Comparison of ENCODE assay signal across 9 mouse cellular contexts in genomic region chr19:3687676-3688171, GRCm38 (mm10). TPM values are rescaled to one million over a fixed set of nuclear protein-coding genes. Genes with fewer than 3 reads are reported as not detected.
DNase-seq lines count a peak whose midpoint lies in the region; ATAC-seq and TF ChIP-seq lines count a peak whose summit lies in the region.
"Had no signal": no experiment of that assay in that cellular context is flagged by ENCODE, and none has a peak within 500 bp of the region (broad histone marks: within the 10 kb centered on the region; RNA-seq: fewer than 3 reads in every experiment).

No protein-coding gene starts in this region.

- 0 out of 2 replicates have a peak, but pooled peaks cover 5% of the 10 kb centered on the region for H3K27me3 ChIP-seq in hindbrain, postnatal 0 days (ENCODE audit: insufficient read depth, low read length)
- H3K27me3 ChIP-seq in liver, embryonic 14.5 days (ENCODE audit: control insufficient read depth, insufficient read depth, low read length), result peaks cover 10% of the 10 kb centered on the region

- no peak overlapping the region; the same call in 1 of the 2 replicates for H3K27ac ChIP-seq in hindbrain, postnatal 0 days
- no peak overlapping the region for H3K27ac ChIP-seq in liver, embryonic 14.5 days

- H3K4me1 ChIP-seq in hindbrain, postnatal 0 days (ENCODE audit: insufficient read depth, low read length), result peaks cover 15% of the 10 kb centered on the region
- peaks cover 0 to 18% of the 10 kb centered on the region in 2 experiments; a peak in 2 of 4 replicates for H3K4me1 ChIP-seq in liver, embryonic 14.5 days (replicated peaks; ENCODE audit: control insufficient read depth in 2 of 2, insufficient read depth in 2 of 2, low read length in 1 of 2)

- WGBS in hindbrain, postnatal 0 days, result 33% methylated on average over 5 of the region's 5 CpGs
- WGBS in liver, embryonic 14.5 days (ENCODE audit: insufficient replicate concordance), result 20% methylated on average over 5 of the region's 5 CpGs

- peak; percentile 46 for DNase-seq in layer of hippocampus, adult 11-12 months (ENCODE audit: low spot score)
- no peak for DNase-seq in layer of hippocampus, adult 9-10 months (ENCODE audit: low spot score)
- DNase-seq in hindbrain, postnatal 0 days (ENCODE audit: low spot score), result no peak
- no peak for DNase-seq in liver, embryonic 14.5 days (ENCODE audit: low read depth in 3 of 3, low spot score in 3 of 3)
- DNase-seq in thymus, postnatal 10 days (ENCODE audit: low spot score in 2 of 2), result no peak
- no peak for DNase-seq in thymus, postnatal 14 days
- DNase-seq in natural killer cell, adult 2 months (ENCODE audit: low spot score in 2 of 2), result no peak

- H3K9me3 ChIP-seq in hindbrain, postnatal 0 days (ENCODE audit: low read length), result no peaks in the 10 kb centered on the region
- H3K9me3 ChIP-seq in liver, embryonic 14.5 days (ENCODE audit: control insufficient read depth, low read length), result no peaks in the 10 kb centered on the region

- H3K9ac ChIP-seq in hindbrain, postnatal 0 days (replicated peaks; ENCODE audit: low read length), result no peak overlapping the region
- H3K9ac ChIP-seq in liver, embryonic 14.5 days (replicated peaks), result no peak overlapping the region

- TF ChIP-seq EP300 in liver, embryonic 14.5 days (IDR thresholded peaks at IDR 0.05; ENCODE audit: low read depth), result no peak

- peak; percentile 68 for ATAC-seq in common myeloid progenitor, adult 5-6 weeks (replicated peaks; ENCODE audit: low read depth, poor library complexity, severe bottlenecking)
- ATAC-seq in hindbrain, postnatal 0 days, result 0 out of 2 replicates have a peak, but pooled peaks have one; percentile 13
- peak; percentile 66 for ATAC-seq in liver, embryonic 14.5 days (ENCODE audit: insufficient read depth)

- H3K4me3 ChIP-seq in hindbrain, postnatal 0 days (ENCODE audit: low read length), result no peak overlapping the region
- no peak overlapping the region for H3K4me3 ChIP-seq in liver, embryonic 14.5 days (ENCODE audit: insufficient read depth in 1 of 2, low read depth in 2 of 2, low read length in 2 of 2)
- H3K4me3 ChIP-seq: layer of hippocampus, adult 2 months had no signal

- no peaks in the 10 kb centered on the region for H3K36me3 ChIP-seq in hindbrain, postnatal 0 days (ENCODE audit: insufficient read depth, low read length)
- no peaks in the 10 kb centered on the region for H3K36me3 ChIP-seq in liver, embryonic 14.5 days (replicated peaks; ENCODE audit: control insufficient read depth, insufficient read depth, low read depth)

- no peak for TF ChIP-seq CTCF in hindbrain, postnatal 0 days (IDR thresholded peaks at IDR 0.05; ENCODE audit: low read depth)
- TF ChIP-seq CTCF in liver, embryonic 14.5 days (IDR thresholded peaks at IDR 0.05; ENCODE audit: low read depth), result peak; percentile 19; the same call in 1 of the 2 replicates

- no peak overlapping the region for H3K4me2 ChIP-seq in hindbrain, postnatal 0 days (ENCODE audit: low read depth, low read length)
- H3K4me2 ChIP-seq in liver, embryonic 14.5 days (ENCODE audit: low read depth), result no peak overlapping the region

RNA-seq across cellular contexts. Expression of gene Lrp5, which starts 1.4 kb away (rescaled TPM):
- 14.2 and 18.9 TPM in 2 replicates for total RNA-seq in common myeloid progenitor, adult 5-6 weeks (2017)
- total RNA-seq in hindbrain, postnatal 0 days (2014; rRNA removed), result 16.4 and 17.6 TPM in 2 replicates
- polyA plus RNA-seq in hindbrain, postnatal 0 days (2015; fragmentation: Nextera tagmentation; extraction: Ambion mirVana), result 0.69 and 1.1 TPM in 2 replicates
- 6.8 and 7.4 TPM in 2 replicates for polyA plus RNA-seq in liver, embryonic 14.5 days (2012; rRNA removed)
- 2.2 and 2.3 TPM in 2 replicates for polyA plus RNA-seq in liver, embryonic 14.5 days (2014; fragmentation: Nextera tagmentation; extraction: Ambion mirVana)

RNA-seq across cellular contexts. Expression of gene 1810055G02Rik, which starts 20.4 kb away (rescaled TPM):
- total RNA-seq in common myeloid progenitor, adult 5-6 weeks (2017), result 1.2 and 4.7 TPM in 2 replicates
- 57.7 and 60.8 TPM in 2 replicates for total RNA-seq in hindbrain, postnatal 0 days (2014; rRNA removed)
- 33.3 and 37.2 TPM in 2 replicates for polyA plus RNA-seq in hindbrain, postnatal 0 days (2015; fragmentation: Nextera tagmentation; extraction: Ambion mirVana)
- polyA plus RNA-seq in liver, embryonic 14.5 days (2012; rRNA removed), result 10.8 and 12.1 TPM in 2 replicates
- polyA plus RNA-seq in liver, embryonic 14.5 days (2014; fragmentation: Nextera tagmentation; extraction: Ambion mirVana), result 10.8 and 11.0 TPM in 2 replicates

Comparison
In these comparisons a context has a peak if more than half of its experiments do, and no peak if none do; other contexts are left out.
1. ATAC-seq: peak in every context shown above with its lines; median percentile 68 in common myeloid progenitor, adult 5-6 weeks; 66 in liver, embryonic 14.5 days; 13 in hindbrain, postnatal 0 days.
2. RNA of gene 1810055G02Rik, which starts 20.4 kb away (total RNA-seq): 57.7 to 60.8 TPM in hindbrain, postnatal 0 days; 1.2 to 4.7 TPM in common myeloid progenitor, adult 5-6 weeks; every median in the first group is over 10 times any median in the second.